Mouse (Mus musculus): Measurements from ENCODE around the gene Sarm1.
"Not testable (repeated sequence)": the region's sequence is repeated elsewhere in the genome, so short reads cannot be mapped to it uniquely, and the experiment has no call there.

Sarm1 gene

DNA sequence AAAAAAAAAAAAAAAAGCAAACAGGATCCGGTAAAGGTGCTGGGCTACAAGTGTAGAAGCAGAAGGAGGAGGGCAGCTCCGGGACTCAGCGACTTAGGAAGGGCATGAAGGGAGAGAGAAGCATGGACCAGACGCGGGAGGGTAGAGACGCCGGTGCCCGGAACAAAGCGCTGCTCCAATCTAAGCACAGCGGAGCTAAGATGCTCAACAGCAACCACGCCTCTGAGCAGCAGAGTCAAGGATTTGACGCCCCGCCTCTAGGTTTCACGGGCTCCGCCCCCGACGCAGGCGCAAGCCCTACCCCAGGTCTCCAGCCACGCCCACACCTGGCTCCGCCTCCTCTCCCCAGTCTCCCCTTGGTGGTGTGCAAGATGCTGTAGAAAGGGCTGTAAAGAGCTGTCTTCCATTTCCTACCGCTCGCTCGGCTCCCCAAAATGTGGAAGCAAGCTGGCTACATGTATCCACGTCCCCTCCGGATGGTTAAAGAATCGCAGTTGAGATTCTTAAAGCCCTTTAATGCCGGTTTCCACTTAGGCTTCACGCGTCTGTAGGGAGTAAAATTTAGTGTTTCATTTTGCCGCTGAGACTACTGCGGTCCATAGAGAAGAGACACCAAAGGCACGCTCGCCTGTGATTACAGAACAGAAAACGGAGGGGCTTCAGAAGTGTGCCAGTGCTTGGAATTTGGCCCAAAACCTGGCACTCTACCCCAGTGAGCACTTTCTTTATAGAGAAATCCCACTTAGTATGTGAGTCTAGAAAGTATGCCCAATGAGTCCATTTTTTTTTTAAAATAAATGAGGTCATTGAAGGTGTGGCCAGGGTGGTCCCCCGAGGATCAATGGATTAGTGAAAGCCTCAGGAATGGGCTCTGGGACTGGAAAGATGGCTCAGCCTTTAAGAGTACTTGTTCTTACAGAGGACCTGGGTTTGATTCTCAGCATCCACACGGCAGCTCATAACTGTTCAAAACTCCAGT lies at the start of gene Sarm1:
Gene Sarm1, minus strand, starts transcription at position 211 of the 979 bp plus-strand sequence.
- peak; percentile 99 for DNase-seq

GRCm38 (mm10) chr11:78545181-78545580 lies 47.6 kb upstream of the Sarm1 start:
- no peak for DNase-seq

DNA sequence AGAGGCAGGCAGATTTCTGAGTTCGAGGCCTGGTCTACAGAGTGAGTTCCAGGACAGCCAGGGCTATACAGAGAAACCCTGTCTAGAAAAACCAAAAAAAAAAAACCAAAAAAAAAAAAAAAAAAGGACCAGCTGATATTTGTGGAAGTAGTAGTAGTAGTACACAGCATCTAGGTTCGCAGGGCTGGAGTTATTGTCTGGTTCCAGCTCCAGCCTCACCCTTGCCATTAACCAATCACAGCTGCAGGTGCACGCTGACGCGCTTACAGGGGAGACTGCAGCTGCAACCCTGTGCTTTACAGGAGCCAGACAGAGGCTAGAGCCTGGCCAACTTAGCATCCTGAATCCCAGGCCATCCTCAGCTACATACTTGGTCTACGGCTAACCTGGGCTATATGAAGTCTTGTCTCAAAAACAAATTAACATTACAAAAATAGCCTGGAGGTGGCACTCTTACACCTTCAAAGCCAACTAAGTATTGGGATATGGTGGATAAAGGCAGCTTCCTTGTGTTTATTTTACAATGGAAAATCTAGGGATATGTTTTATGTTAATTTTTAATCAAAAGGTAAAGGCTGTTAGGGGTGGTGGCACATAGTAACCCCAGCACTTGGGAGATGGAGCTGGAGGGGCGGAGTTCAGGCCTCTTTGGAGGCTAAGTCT lies 47.0 kb upstream of the Sarm1 start:
- DNase-seq: no peak

- DNase-seq: no peak
These were observed 42.8 kb upstream of the Sarm1 start for GRCm38 (mm10) chr11:78540358-78540757.

DNA sequence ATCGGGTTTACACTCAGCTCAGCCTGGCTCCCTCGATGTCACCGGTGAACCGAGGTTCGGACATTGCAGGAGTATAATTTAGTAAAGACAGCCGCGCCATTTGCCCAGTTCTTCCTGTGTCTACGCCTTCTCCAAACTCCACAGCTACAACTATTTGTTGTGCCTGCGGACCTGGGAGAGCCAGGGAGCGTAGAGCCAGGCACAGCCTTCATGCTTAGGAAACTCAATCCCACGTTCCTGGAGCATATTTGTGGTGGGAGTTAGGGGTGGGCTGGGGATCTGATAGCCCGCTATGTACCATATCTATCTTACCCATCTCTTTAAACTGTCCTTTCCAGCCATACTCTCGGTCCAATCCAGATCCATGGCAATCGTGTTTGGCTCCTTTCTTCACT lies 39.1 kb upstream of the Sarm1 start:
- no peak for DNase-seq

DNA sequence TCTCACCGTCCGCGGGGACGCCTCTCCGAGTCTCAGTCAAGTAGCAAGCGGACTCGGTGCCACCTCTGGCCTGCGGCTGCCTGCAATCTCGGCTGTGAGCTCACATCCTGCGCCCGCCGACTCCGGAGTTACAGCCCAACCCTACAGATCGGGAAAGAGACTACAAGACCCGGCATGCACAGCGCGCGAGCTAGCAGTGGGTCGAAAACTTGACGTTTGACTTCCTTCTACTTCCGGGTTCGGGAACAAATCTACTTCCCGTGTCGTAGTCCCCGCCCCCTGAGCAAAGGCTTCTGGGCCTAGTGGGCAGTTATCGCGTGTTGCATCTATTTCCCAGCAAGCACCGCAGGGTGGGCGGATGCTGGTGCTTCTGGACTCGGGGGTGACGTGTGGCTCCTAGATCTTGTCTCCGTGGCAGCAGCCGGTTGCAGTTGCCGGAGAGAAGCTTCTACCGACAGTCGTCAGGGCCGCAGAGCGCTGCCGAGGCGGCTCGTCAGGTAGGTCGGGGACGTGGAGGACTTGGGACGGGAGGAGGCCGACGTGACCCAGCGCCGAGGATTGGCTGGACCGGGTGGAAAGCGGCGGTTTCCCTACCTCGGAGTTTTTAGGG lies 38.6 kb upstream of the Sarm1 start, which contains the start of the genes Tnfaip1 and Ift20:
Gene Tnfaip1, minus strand, starts transcription at position 253 of the 610 bp plus-strand sequence.
Gene Ift20, plus strand, starts transcription at position 282 of the 610 bp plus-strand sequence.
- DNase-seq: peak; percentile 98

- DNase-seq: peak; percentile 69
These were observed 38.0 kb upstream of the Sarm1 start for GRCm38 (mm10) chr11:78535376-78536079.

DNA sequence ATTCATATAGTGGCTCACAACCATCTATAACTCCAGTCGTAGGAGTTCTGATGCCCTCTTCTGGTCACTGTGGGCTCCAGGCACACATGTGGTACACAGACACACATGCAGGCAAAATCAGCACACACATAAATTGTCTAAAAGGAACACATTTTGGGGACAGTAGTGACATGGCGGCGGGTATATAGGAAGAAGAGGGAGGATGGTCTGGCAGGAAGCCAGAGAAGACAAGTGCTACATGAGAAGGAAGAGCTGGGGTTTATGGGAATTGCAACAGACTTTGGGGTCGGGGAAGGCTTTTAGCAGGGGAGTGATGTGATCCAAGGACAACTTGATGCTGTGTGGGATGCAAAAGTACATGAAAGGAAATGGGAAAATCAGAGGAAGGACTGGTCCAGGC lies 37.0 kb upstream of the Sarm1 start:
- no peak for DNase-seq

DNA sequence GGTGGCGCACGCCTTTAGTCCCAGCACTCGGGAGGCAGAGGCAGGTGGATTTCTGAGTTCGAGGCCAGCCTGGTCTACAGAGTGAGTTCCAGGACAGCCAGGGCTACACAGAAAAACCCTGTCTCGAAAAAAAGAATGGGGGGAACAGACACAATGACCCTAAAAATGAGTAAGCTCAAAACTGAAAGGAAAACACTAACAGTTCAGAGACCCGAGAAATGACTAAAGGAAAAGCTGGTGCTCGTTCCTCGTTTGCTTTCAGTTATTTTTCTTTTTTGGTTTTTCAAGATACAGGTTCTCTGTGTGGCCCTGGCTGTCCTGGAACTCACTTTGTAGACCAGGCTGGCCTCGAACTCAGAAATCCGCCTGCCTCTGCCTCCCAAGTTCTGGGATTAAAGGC lies 34.0 kb upstream of the Sarm1 start:
- DNase-seq: not testable (repeated sequence)

DNA sequence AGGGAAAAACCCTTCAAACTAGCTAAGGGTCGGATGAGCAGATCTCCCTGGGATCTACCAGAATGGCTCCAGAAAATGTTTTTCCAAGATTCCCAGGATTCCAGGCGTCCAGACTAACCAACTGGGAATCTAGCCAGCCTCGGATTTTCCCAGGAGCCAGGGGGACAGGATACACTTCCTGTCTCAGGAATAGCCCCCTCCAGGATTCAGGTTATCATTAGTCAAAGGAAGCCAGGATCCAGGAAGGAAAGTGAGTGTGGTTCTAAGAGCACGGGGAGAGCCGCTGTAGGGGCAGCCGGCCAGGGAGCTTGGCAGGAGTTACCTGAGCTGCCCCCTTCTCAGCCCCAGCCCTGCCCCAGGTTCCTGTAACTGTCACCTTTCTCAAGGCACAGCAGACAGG lies 33.5 kb upstream of the Sarm1 start:
- DNase-seq: no peak

DNA sequence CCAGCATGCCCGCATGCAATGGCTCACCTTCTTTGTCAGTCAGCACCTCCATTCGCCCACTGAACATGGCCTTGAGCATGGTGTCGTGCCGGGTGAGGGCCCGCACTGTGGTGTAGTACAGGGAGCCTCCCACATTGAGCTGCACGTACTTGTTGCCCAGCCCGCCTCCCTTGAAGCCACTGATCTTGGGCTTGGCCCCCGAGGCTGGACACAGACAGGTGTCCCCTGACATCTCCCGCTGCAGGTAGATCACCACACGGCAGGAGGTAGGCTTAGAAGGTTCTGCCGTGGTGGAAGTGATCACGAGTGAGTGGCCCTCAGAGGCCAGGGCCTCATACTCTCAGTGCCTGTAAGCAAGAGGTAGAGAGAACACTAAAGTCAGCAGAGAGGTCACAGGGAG lies 32.4 kb upstream of the Sarm1 start:
- no peak for DNase-seq

GRCm38 (mm10) chr11:78528714-78529113 lies 31.2 kb upstream of the Sarm1 start:
- DNase-seq: no peak

DNA sequence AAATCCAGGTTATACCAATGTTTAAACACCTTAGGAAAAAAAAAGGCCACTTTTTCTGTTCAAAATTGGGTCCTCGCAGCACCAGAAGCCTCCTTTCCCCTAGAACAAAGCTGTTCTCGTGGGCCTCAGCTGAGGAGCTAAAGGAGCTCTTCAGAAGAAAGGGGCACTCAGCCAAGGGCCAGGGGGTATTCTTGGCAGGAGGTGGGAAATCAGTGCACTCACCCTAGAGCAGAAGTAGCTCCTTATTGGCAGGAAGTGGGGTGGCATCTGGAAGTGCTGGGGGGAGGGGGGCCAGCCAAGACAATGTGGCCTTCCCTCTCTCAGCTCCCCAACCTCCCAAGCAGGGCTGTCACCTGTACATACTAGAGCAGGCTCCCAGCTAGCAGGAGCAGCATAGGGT lies 27.3 kb upstream of the Sarm1 start:
- no peak for DNase-seq

- no peak for DNase-seq
These were observed 25.8 kb upstream of the Sarm1 start for GRCm38 (mm10) chr11:78523241-78523955.

DNA sequence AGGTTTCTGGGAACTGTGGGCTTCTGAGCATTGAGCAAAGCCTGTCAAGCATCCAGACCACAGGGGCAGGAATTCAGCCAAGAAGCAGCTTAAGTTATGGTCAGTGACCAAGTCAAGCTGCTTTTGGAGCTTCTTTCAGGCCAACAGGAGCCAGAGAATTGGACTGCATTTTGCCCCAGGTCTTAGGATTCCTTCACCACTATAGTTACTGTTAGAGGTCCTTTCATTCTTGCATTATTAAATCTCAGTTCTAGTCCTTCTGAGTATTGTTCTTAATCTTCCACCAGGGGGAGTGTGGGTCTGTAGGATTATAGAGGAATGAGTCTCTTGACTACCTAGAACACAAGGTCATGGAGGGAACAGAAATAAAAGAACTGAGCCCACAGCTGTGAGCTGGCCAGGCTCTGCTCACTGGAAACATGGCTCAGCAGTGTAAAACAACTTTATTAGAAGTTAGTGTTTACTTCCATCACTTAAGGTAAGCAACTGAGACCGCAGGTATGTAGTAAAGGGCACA lies 25.0 kb upstream of the Sarm1 start:
- DNase-seq: no peak

- no peak for DNase-seq
These were observed 24.3 kb upstream of the Sarm1 start for GRCm38 (mm10) chr11:78521880-78522279.

DNA sequence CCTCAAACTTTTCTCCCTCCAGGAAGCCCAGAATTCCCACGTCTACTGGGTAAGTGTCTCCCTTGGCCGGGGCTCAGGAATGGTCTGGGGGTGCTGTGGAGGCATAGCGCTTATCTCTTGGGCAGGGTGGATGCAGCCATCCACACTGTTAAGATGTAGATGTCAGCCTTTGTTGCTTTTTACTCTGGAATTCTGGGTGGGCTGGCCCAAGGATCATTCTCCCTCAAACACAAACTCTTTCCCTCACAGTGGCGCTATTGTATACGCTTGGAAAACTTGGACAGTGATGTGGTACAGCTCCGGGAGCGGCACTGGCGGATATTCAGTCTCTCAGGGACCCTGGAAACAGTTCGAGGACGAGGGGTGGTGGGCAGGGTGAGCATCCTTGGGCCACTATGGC lies 21.4 kb upstream of the Sarm1 start:
- no peak for DNase-seq

DNA sequence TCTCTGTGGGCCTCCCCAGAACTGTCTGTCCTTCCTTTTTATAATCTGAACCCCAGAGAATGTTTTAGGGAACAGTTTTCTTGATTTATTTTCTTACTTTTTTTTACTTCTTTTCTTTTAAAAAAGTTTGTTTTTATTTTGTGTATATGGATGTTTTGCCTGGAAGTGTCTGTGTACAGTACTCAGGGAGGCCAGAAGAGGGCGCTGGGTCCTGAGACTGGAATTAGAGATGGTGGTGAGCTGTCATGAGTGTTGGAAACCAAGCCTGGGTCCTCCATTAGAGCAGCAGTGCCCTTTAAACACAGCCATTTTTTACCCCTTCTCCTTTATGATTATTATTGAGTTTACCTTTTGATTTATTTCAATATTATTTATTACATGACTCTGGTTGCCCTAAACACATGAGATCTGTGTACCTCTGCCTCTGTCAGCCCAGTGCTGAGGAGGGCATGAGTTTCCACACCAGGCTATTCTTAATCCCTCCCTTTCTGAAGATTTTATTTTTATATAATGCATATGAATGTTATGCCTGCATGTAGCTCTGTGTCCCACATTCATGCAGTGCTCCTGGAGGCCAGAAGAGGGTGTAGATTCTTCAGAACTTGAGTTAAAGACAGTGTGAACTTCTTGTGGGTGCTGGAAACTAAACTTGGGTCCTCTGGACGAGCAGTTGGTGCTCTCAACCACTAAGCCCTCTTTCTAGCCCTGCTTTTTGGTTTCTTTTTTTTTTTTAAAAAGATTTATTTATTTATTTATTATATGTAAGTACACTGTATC lies 18.2 kb upstream of the Sarm1 start:
- DNase-seq: no peak

- peak; percentile 63 for DNase-seq
These were observed 15.7 kb upstream of the Sarm1 start for GRCm38 (mm10) chr11:78513106-78513790.
